Mouse (Mus musculus): ENCODE results near the gene Aplp2.

GRCm38 (mm10) chr9:31245006-31245405 is 33.4 kb upstream of the Aplp2 start:
- TF ChIP-seq CTCF (IDR thresholded peaks at IDR 0.05; ENCODE audit: low read depth, low read length) = no peak
- no peak for TF ChIP-seq GATA1 (IDR thresholded peaks at IDR 0.05; ENCODE audit: borderline replicate concordance, low read length)
